Mouse (Mus musculus) MEL (cell line): ENCODE measurements around the gene Hoxb4. TPM values are rescaled to one million over a fixed set of nuclear protein-coding genes. Genes with fewer than 3 reads are reported as not detected.

ENCODE experiments used
- DNase-seq: peaks from one replicate; pipeline ENCODE4 v3.0.0; 2011; ENCODE audit warnings: low read depth, low spot score
- H3K27ac ChIP-seq: 2 replicates; pipeline ENCODE4 v1.5.1; 2012; ENCODE audit warnings: low read depth, mild to moderate bottlenecking, control low read depth, low read length, moderate library complexity; ENCODE audit not compliant: control insufficient read depth
- H3K27me3 ChIP-seq, 2 experiments: fragments of 150-350 bp in 1 of 2; sonication (generic) in 1 of 2; 2 replicates each; pipeline ENCODE4 v1.6.1; 2012; ENCODE audit warnings: low read length in 2 of 2, mild to moderate bottlenecking in 2 of 2, improper control_type of control experiment in 1 of 2, moderate library complexity in 1 of 2; ENCODE audit not compliant: insufficient read depth in 2 of 2, control insufficient read depth in 1 of 2
- H3K36me3 ChIP-seq, 2 experiments: 2 replicates each; pipeline ENCODE4 v1.6.1; 2012 to 2014; ENCODE audit warnings: low read length in 2 of 2, improper control_type of control experiment in 1 of 2, inconsistent platforms in 1 of 2, mild to moderate bottlenecking in 1 of 2; ENCODE audit not compliant: insufficient read depth in 2 of 2, control insufficient read depth in 1 of 2
- H3K4me1 ChIP-seq, 2 experiments: fragments of 150-350 bp in 1 of 2; sonication (generic) in 1 of 2; 2 replicates each; pipeline ENCODE4 v1.6.1; 2012; ENCODE audit warnings: low read length in 2 of 2, improper control_type of control experiment in 1 of 2, mild to moderate bottlenecking in 1 of 2; ENCODE audit not compliant: insufficient read depth in 2 of 2, control insufficient read depth in 1 of 2
- H3K4me3 ChIP-seq, 2 experiments: fragments of 150-350 bp in 1 of 2; sonication (generic) in 1 of 2; 2 replicates each; pipeline ENCODE4 v1.5.1; 2012; ENCODE audit warnings: low read depth in 2 of 2, low read length in 2 of 2, mild to moderate bottlenecking in 2 of 2, moderate library complexity in 2 of 2, control low read depth in 1 of 2, improper control_type of control experiment in 1 of 2; ENCODE audit not compliant: control insufficient read depth in 1 of 2, insufficient read depth in 1 of 2
- H3K79me2 ChIP-seq: 2 replicates; pipeline ENCODE4 v1.6.1; 2012; ENCODE audit warnings: mild to moderate bottlenecking, low read length, moderate library complexity; ENCODE audit not compliant: control insufficient read depth, poor library complexity, insufficient read depth
- H3K9ac ChIP-seq: 2 replicates; pipeline ENCODE4 v1.6.1; 2012; ENCODE audit warnings: low read depth, mild to moderate bottlenecking, control low read depth, low read length, moderate library complexity; ENCODE audit not compliant: control insufficient read depth, poor library complexity, severe bottlenecking
- H3K9me3 ChIP-seq: fragments of 150-350 bp; sonication (generic); replicated peaks from 2 replicates; pipeline ENCODE4 v1.6.1; 2012; ENCODE audit warnings: mild to moderate bottlenecking, low read length, improper control_type of control experiment, moderate library complexity; ENCODE audit not compliant: insufficient read depth
- BHLHE40 ChIP-seq: IDR thresholded peaks from 2 replicates; pipeline ENCODE4 v1.6.1; 2012; ENCODE audit warnings: low read depth, mild to moderate bottlenecking, inconsistent platforms, low read length, improper control_type of control experiment, borderline replicate concordance
- CHD1 ChIP-seq: IDR thresholded peaks from 2 replicates; pipeline ENCODE4 v1.6.1; 2012; ENCODE audit warnings: low read depth, mild to moderate bottlenecking, inconsistent platforms, low read length, improper control_type of control experiment
- CHD2 ChIP-seq: IDR thresholded peaks from 2 replicates; pipeline ENCODE4 v1.6.1; 2011; ENCODE audit warnings: low read length, improper control_type of control experiment
- ELF1 ChIP-seq: IDR thresholded peaks from 2 replicates; pipeline ENCODE4 v1.6.1; 2014; ENCODE audit warnings: low read depth, mild to moderate bottlenecking, inconsistent platforms, low read length, improper control_type of control experiment, moderate library complexity
- GABPA ChIP-seq: IDR thresholded peaks from 2 replicates; pipeline ENCODE4 v1.6.1; 2012; ENCODE audit warnings: low read depth, mild to moderate bottlenecking, inconsistent platforms, low read length, improper control_type of control experiment, moderate library complexity
- MEF2A ChIP-seq: IDR thresholded peaks from 2 replicates; pipeline ENCODE4 v1.6.1; 2014; ENCODE audit warnings: low read depth, mild to moderate bottlenecking, inconsistent platforms, low read length, improper control_type of control experiment; ENCODE audit not compliant: poor library complexity, insufficient replicate concordance, severe bottlenecking; ENCODE audit errors: extremely low read depth
- MYC ChIP-seq: IDR thresholded peaks from 2 replicates; pipeline ENCODE4 v1.6.1; 2011; ENCODE audit warnings: low read depth, mild to moderate bottlenecking, low read length, improper control_type of control experiment, moderate library complexity
- NELFE ChIP-seq: IDR thresholded peaks from 2 replicates; pipeline ENCODE4 v1.6.1; 2011; ENCODE audit warnings: low read depth, low read length, improper control_type of control experiment
- RCOR1 ChIP-seq: IDR thresholded peaks from 2 replicates; pipeline ENCODE4 v1.6.1; 2012; ENCODE audit warnings: low read depth, mild to moderate bottlenecking, inconsistent platforms, low read length, improper control_type of control experiment
- SIN3A ChIP-seq: IDR thresholded peaks from 2 replicates; pipeline ENCODE4 v1.6.1; 2012; ENCODE audit warnings: low read length, improper control_type of control experiment, inconsistent platforms
- TAL1 ChIP-seq: IDR thresholded peaks from 2 replicates; pipeline ENCODE4 v1.6.1; 2012; ENCODE audit warnings: mild to moderate bottlenecking, inconsistent platforms, low read length, moderate library complexity, mixed read lengths
- TCF12 ChIP-seq: IDR thresholded peaks from 2 replicates; pipeline ENCODE4 v1.6.1; 2014; ENCODE audit warnings: low read depth, mild to moderate bottlenecking, inconsistent platforms, low read length, improper control_type of control experiment, moderate library complexity
- UBTF ChIP-seq: IDR thresholded peaks from 2 replicates; pipeline ENCODE4 v1.6.1; 2012; ENCODE audit warnings: low read depth, mild to moderate bottlenecking, inconsistent platforms, low read length, improper control_type of control experiment, moderate library complexity, borderline replicate concordance; ENCODE audit not compliant: insufficient read depth
- polyA plus RNA-seq, 2 experiments: library from polyadenylated mRNA; stranded (reverse) in 1 of 2; unstranded in 1 of 2; fragments of >175 nt in 1 of 2; fragments of >200 nt in 1 of 2; gene quantifications; 2 replicates each; pipeline versions ENCODE4 v1.2.1 to v1.2.4; 2012; ENCODE audit warnings: low replicate concordance in 2 of 2, low read depth in 1 of 2; ENCODE audit not compliant: insufficient read length in 2 of 2, insufficient read depth in 1 of 2, missing spikeins in 1 of 2
- total RNA-seq: library from RNA; depleted of rRNA; stranded (reverse); fragments of 300-350 nt; gene quantifications from 2 replicates; pipeline ENCODE4 v1.2.3, GENCODE M21; 2012

Gene Hoxb4
- total and polyA plus RNA-seq, 3 experiments = not detected

DNA sequence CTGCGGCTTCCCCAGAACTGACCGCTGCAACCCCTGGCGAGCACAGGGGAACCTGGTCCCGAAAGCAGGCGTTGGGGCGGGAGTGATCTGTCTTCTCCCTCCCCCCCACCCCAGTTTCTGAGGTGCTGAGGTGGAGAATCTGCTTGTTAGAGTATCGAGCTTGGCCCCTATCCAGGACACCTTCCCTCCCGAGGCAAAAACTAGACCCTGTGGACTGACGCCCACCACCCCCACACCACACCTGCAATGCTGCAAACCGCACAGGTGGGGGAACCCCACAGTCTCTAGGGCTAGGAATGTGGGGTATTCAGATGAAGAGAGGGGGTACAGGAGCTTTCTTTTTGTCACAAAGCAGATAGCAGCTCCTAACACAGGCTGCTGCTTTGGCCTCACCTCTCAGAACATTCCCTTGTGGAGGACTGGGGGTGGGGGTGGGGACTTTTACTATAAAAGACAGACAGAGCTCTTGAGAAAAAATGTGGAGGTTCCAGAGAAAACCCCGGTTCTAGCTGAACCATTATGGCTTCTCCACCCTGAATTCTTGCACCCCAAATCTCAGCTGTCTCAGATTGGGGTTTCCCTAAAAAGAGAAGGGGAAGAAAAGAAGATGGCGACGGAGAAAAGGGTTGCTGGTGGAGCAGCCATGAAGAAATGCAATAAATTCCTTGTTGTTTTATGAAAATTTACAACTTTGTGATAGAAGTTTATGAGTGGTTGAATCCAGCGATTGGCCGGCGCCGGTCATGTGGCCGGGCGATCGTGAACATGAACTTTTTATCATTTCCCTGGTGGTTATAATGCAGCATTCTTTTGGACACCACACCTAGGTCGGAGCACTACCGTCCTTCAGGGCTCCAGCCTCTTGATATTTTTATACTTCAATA is 26.1 kb upstream of the Hoxb4 start, which contains the start of gene Hoxb6:
Gene Hoxb6, plus strand, starts transcription at position 796 of the 884 bp plus-strand sequence.
- Histone ChIP-seq H3K27me3 (peaks cover 13 to 16% of the 10 kb centered on the region in 2 experiments), H3K9me3 (no peaks in the 10 kb centered on the region), H3K4me1 (0 out of 4 replicates have a peak, but pooled peaks cover 0 to 4% of the 10 kb centered on the region in 2 experiments), H3K36me3 (no peaks in the 10 kb centered on the region), H3K4me3 (no peak within 1 kb of the TSS), H3K79me2 (no peaks in the 10 kb centered on the region), H3K27ac (no peak within 1 kb of the TSS), H3K9ac (no peak within 1 kb of the TSS)
- TF ChIP-seq NELFE (no peak), GABPA (no peak), TCF12 (no peak), CHD2 (no peak), SIN3A (no peak), UBTF (no peak)
- no peak for DNase-seq

DNA sequence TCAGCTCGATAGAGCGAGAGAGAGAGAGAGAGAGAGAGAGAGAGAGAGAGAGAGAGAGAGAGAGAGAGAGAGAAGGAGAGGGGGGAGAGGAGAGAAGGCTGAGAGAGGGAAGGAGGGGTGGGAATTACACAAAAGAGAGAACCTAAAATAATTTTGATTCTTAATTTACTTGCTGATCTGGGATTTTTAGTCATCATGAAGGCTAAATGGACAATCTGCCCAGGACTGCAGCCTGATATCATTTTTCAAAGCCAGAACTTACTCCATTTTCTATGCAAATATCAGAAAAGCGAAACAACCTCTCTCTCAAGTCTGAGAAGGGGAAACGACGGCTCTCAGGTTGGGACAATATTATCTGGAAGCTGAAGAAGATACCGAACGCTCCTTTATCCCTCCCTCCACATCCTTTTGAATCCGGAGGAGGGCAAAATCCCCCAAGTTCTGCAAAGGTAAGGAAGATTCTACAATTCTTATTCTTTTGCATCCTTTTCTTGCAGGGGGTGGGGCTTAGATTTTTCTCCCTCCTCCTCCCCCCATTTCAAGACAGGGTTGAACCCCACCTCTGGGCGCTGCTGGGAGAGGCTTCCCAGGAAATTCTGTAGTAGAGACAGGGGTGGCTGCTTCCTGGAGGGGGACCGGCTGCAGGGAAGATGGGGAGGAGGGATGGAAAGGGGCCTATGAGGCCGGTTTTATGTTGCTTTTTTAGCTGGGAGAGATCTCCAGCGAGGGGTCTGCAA is 25.3 kb upstream of the Hoxb4 start:
- TF ChIP-seq MEF2A = no peak
- no peak for TF ChIP-seq TAL1
- no peak for TF ChIP-seq RCOR1
- no peak for TF ChIP-seq CHD1
- no peak for TF ChIP-seq BHLHE40
- no peak for TF ChIP-seq ELF1
- TF ChIP-seq MYC = no peak
- Histone ChIP-seq H3K36me3 (no peaks in the 10 kb centered on the region), H3K79me2 (no peaks in the 10 kb centered on the region), H3K4me3 (no peak overlapping the region), H3K4me1 (0 out of 4 replicates have a peak, but pooled peaks cover 0 to 4% of the 10 kb centered on the region in 2 experiments), H3K27ac (no peak overlapping the region), H3K9ac (no peak overlapping the region), H3K9me3 (no peaks in the 10 kb centered on the region), H3K27me3 (peaks cover 15 to 19% of the 10 kb centered on the region in 2 experiments)
- DNase-seq = no peak
